Mouse (Mus musculus) urinary bladder, postnatal 10 days (tissue): ENCODE measurements around the gene Rabif.
"Not testable (repeated sequence)": the region's sequence is repeated elsewhere in the genome, so short reads cannot be mapped to it uniquely, and the experiment has no call there.

Source experiments
- DNase-seq: peaks from one replicate; pipeline ENCODE4 v3.0.0; 2022; ENCODE audit warnings: low spot score

Gene Rabif

GRCm38 (mm10) chr1:134512584-134512983, 18.1 kb downstream of the Rabif start:
- no peak for DNase-seq

- no peak for DNase-seq
These were observed 18.9 kb downstream of the Rabif start for GRCm38 (mm10) chr1:134513312-134513860.

- no peak for DNase-seq
These were observed 19.6 kb downstream of the Rabif start for GRCm38 (mm10) chr1:134513876-134514590.

GRCm38 (mm10) chr1:134515891-134516290, 21.4 kb downstream of the Rabif start:
- DNase-seq: no peak

- no peak for DNase-seq
These were observed 22.2 kb downstream of the Rabif start for GRCm38 (mm10) chr1:134516491-134517198.

GRCm38 (mm10) chr1:134517841-134518240, 23.4 kb downstream of the Rabif start:
- not testable (repeated sequence) for DNase-seq

- peak; percentile 38 for DNase-seq
These were observed 24.2 kb downstream of the Rabif start for GRCm38 (mm10) chr1:134518677-134519076.

GRCm38 (mm10) chr1:134519201-134519600, 24.8 kb downstream of the Rabif start:
- not testable (repeated sequence) for DNase-seq

- DNase-seq: no peak
These were observed 25.7 kb downstream of the Rabif start for GRCm38 (mm10) chr1:134520001-134520721.

GRCm38 (mm10) chr1:134521163-134521562, 26.7 kb downstream of the Rabif start:
- DNase-seq: no peak

GRCm38 (mm10) chr1:134522325-134522724, 27.9 kb downstream of the Rabif start:
- no peak for DNase-seq

- no peak for DNase-seq
These were observed 30.0 kb downstream of the Rabif start for GRCm38 (mm10) chr1:134524424-134524823.

- DNase-seq: no peak
These were observed 30.6 kb downstream of the Rabif start for GRCm38 (mm10) chr1:134525015-134525414.

GRCm38 (mm10) chr1:134526752-134527151, 32.3 kb downstream of the Rabif start:
- no peak for DNase-seq

- no peak for DNase-seq
These were observed 36.2 kb downstream of the Rabif start for GRCm38 (mm10) chr1:134530618-134531017.

- not testable (repeated sequence) for DNase-seq
These were observed 39.3 kb downstream of the Rabif start for GRCm38 (mm10) chr1:134533710-134534109.

- DNase-seq: no peak
These were observed 40.6 kb downstream of the Rabif start for GRCm38 (mm10) chr1:134535054-134535453.

GRCm38 (mm10) chr1:134535513-134535912, 41.1 kb downstream of the Rabif start:
- no peak for DNase-seq

GRCm38 (mm10) chr1:134540610-134541009, 46.2 kb downstream of the Rabif start:
- no peak for DNase-seq

GRCm38 (mm10) chr1:134548231-134548630, 53.8 kb downstream of the Rabif start:
- DNase-seq: no peak

- no peak for DNase-seq
These were observed 55.2 kb downstream of the Rabif start, which contains the start of gene Mgat4e for GRCm38 (mm10) chr1:134549632-134550132. Gene Mgat4e, minus strand, starts transcription at chr1:134549682.

- no peak for DNase-seq
These were observed 57.4 kb downstream of the Rabif start for GRCm38 (mm10) chr1:134551869-134552268.
